Mouse (Mus musculus): ENCODE data around the gene Ppp1r1b. TPM values are rescaled to one million over a fixed set of nuclear protein-coding genes. Genes with fewer than 3 reads are reported as not detected.
A peak's percentile ranks its signal among the peaks of the same experiment; 100 is the strongest.

Ppp1r1b gene
- polyA plus RNA-seq, 1 experiment from 2014 or later: 0.78 TPM

DNA sequence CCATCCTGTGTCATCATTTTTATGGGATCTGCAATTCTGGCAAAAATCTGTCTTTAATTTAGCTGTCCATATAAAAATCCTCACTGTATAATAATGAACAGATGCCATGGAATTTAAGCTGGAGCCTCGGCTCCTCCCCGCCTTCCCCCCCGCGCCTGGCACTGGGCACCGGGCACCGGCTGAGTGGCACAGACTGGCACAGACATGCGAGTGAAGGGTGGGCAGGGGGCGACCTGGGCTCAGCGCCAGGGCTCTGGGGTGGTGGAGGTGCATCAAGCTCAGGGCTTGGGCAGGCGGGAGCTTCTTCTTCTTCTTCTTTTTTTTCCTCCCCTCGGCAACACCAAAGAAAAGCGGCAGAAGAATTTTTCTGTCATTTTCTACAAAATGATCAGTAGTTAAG lies 27.8 kb upstream of the Ppp1r1b start:
- Histone ChIP-seq H3K27me3 (ENCODE audit: control insufficient read depth, insufficient read depth, low read length) (peaks cover 98% of the 10 kb centered on the region), H3K4me2 (no peak overlapping the region), H3K4me3 (ENCODE audit: low read depth, low read length) (no peak overlapping the region), H3K4me1 (ENCODE audit: control insufficient read depth, insufficient read depth, low read length) (no peaks in the 10 kb centered on the region), H3K9ac (ENCODE audit: low read length) (no peak overlapping the region), H3K36me3 (ENCODE audit: control insufficient read depth, insufficient read depth, low read length) (no peaks in the 10 kb centered on the region), H3K27ac (ENCODE audit: low read depth, low read length) (no peak overlapping the region), H3K9me3 (ENCODE audit: control insufficient read depth, low read length) (no peaks in the 10 kb centered on the region)
- WGBS: 7% methylated on average over 12 of the region's 12 CpGs
- DNase-seq (ENCODE audit: low spot score, missing footprints) (peak; percentile 85), ATAC-seq (ENCODE audit: low FRiP score) (no peak)

DNA sequence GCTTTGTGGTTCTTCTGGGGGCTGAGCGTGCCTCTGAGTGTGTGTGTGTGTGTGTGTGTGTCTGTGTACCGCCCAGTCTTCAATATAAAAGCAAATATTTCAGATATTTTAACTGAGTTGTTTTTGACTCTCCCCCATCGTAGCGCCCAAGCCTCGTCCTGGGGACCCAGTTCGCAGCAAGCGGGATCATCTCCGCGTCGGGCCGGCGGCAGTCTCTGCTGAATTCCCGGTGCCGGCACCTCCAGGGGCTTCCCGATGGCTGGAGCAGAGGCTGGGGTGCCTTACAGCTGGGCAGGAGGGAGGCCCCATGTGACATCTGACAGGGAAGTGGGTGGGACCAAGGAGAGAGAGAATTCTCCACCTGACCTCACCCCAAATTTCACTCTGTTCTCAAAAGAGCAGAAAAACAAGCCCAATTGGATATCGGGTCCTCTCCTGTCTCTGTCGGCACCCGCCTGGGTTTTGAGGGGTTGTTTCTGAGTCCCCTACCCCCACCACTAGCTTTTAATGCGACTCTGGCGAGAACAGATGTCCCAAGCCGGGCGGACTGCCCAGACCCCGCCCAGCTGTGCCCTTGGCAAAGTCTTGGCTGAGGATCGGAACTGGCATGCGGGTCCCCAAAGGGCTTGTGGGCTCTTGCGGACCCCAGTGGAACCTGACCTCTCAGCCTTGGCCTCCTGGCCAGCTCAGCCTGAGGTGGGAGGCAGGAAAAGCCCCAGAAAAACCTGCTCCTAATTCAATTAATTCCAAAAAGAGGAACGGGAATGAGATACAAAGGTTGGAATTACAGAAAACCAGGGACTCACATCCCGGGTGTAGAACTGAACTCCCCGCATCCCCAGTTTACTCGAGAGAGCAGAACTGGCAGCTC lies 27.2 kb upstream of the Ppp1r1b start:
- H3K36me3 ChIP-seq (ENCODE audit: control insufficient read depth, insufficient read depth, low read length): no peaks in the 10 kb centered on the region
- H3K4me2 ChIP-seq: no peak overlapping the region
- H3K9me3 ChIP-seq (ENCODE audit: control insufficient read depth, low read length): no peaks in the 10 kb centered on the region
- no peak for ATAC-seq (ENCODE audit: low FRiP score)
- H3K4me3 ChIP-seq (ENCODE audit: low read depth, low read length): no peak overlapping the region
- H3K9ac ChIP-seq (ENCODE audit: low read length): no peak overlapping the region
- 1% methylated on average over 30 of the region's 30 CpGs for WGBS
- no peaks in the 10 kb centered on the region for H3K4me1 ChIP-seq (ENCODE audit: control insufficient read depth, insufficient read depth, low read length)
- H3K27me3 ChIP-seq (ENCODE audit: control insufficient read depth, insufficient read depth, low read length): peaks cover 98% of the 10 kb centered on the region
- DNase-seq (ENCODE audit: low spot score, missing footprints): peak; percentile 92
- no peak overlapping the region for H3K27ac ChIP-seq (ENCODE audit: low read depth, low read length)

DNA sequence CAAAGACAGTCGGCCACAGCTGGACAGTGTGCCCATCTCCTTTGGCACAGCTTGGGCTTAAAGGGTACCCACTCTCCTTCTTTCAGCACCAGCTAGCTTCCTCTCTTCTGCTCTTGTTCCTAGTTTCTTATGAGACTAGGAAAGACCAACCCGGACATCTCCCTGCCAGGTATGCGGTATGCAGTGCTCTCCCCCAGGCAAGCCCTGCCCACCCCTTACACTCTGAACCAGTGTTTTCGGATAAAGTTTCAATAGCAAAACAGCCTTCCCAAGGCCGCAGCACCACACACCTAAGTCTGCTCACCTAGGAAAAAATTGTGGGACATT lies 26.6 kb upstream of the Ppp1r1b start:
- Histone ChIP-seq H3K27ac (ENCODE audit: low read depth, low read length) (no peak overlapping the region), H3K27me3 (ENCODE audit: control insufficient read depth, insufficient read depth, low read length) (peaks cover 97% of the 10 kb centered on the region), H3K9ac (ENCODE audit: low read length) (no peak overlapping the region), H3K4me2 (no peak overlapping the region), H3K4me1 (ENCODE audit: control insufficient read depth, insufficient read depth, low read length) (no peaks in the 10 kb centered on the region), H3K9me3 (ENCODE audit: control insufficient read depth, low read length) (no peaks in the 10 kb centered on the region), H3K36me3 (ENCODE audit: control insufficient read depth, insufficient read depth, low read length) (no peaks in the 10 kb centered on the region), H3K4me3 (ENCODE audit: low read depth, low read length) (no peak overlapping the region)
- 9% methylated on average over 5 of the region's 5 CpGs for WGBS
- ATAC-seq (ENCODE audit: low FRiP score) (no peak), DNase-seq (ENCODE audit: low spot score, missing footprints) (no peak)

DNA sequence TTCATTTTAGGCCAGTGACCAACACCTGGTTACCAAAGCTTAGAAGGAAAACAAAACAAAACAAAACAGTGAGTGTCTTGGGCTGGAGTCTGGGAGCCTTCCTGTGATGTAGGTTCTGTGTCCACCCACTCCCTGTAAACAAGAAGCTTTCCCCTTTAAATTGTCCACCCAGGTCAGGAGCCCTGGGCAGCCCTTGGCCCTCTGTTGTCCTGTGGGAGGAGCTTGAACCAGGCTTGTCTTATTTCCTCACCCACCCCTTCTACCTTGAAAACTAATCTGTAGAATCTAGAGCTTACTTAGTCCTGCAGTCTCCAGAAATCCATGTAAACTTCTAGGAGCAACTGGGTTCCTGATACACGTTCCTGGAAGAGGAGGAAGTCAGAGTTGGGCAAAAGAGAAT lies 26.0 kb upstream of the Ppp1r1b start:
- ATAC-seq (ENCODE audit: low FRiP score) (no peak), DNase-seq (ENCODE audit: low spot score, missing footprints) (no peak)
- peaks cover 97% of the 10 kb centered on the region for H3K27me3 ChIP-seq (ENCODE audit: control insufficient read depth, insufficient read depth, low read length)
- H3K4me1 ChIP-seq (ENCODE audit: control insufficient read depth, insufficient read depth, low read length): no peaks in the 10 kb centered on the region
- no peaks in the 10 kb centered on the region for H3K9me3 ChIP-seq (ENCODE audit: control insufficient read depth, low read length)
- WGBS: 13% methylated on average over 1 of the region's 1 CpGs
- no peaks in the 10 kb centered on the region for H3K36me3 ChIP-seq (ENCODE audit: control insufficient read depth, insufficient read depth, low read length)
- H3K4me2 ChIP-seq: no peak overlapping the region
- H3K9ac ChIP-seq (ENCODE audit: low read length): no peak overlapping the region
- no peak overlapping the region for H3K27ac ChIP-seq (ENCODE audit: low read depth, low read length)
- no peak overlapping the region for H3K4me3 ChIP-seq (ENCODE audit: low read depth, low read length)

DNA sequence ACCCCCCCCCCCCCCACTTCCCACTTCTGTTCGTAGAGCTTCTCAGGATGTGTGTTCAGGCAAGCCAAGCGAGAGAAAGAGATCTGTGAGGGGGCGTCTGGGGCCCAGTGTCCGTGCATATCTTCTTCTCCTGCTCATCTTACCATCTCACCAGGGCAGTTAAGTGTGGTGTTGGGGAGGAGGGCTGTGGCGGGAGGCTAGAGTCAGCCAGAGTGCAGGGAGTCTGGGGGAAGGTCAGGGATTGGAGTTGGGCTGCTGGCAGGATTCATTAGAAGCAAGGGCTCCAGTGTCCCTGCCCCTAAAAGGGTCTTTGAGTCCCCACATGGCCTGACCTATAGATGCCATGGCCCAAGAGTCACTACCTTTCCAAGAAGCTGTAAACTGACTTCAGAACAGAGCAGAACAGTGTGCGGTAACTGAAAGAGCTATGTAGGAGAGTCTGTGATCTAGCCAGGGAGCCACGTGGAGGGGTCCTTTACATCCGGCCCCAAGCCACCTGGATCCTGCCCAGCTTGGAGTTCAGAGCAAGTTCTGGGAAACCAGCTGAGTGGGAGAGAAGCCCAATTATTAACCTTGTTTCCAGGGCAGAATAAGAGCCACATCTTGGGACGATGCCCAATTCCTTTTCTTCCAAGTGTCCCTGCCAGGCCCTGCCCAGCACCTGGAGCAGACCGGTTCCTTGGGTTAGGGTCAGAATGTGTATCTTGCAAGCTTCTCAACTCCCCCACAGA lies 24.9 kb upstream of the Ppp1r1b start:
- no peak overlapping the region for H3K27ac ChIP-seq (ENCODE audit: low read depth, low read length)
- DNase-seq (ENCODE audit: low spot score, missing footprints) (peak; percentile 84), ATAC-seq (ENCODE audit: low FRiP score) (no peak)
- no peaks in the 10 kb centered on the region for H3K9me3 ChIP-seq (ENCODE audit: control insufficient read depth, low read length)
- H3K36me3 ChIP-seq (ENCODE audit: control insufficient read depth, insufficient read depth, low read length): no peaks in the 10 kb centered on the region
- H3K4me1 ChIP-seq (ENCODE audit: control insufficient read depth, insufficient read depth, low read length): peaks cover 10% of the 10 kb centered on the region
- WGBS: 2% methylated on average over 10 of the region's 10 CpGs
- peaks cover 97% of the 10 kb centered on the region for H3K27me3 ChIP-seq (ENCODE audit: control insufficient read depth, insufficient read depth, low read length)
- H3K9ac ChIP-seq (ENCODE audit: low read length): no peak overlapping the region
- H3K4me3 ChIP-seq (ENCODE audit: low read depth, low read length): no peak overlapping the region
- H3K4me2 ChIP-seq: no peak overlapping the region

DNA sequence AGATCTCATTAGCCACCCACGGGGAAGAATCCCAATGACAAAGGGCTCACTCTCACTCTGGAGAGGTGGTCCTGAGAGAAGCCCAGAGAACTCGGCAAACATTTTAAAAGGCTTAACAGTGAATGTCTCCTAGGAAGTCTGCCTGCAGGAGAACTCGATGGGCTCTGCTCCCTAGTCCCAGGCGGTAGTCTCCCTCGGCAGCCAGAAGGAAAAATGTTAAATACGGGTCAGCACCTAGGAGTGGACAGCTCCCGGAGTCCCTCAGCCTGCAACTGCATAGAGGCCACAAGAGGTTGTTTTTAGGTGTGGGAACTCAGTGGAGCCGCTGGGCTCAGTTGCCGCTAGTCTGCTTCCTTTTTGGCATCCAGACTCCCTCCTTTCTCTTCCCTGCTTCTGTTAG lies 24.3 kb upstream of the Ppp1r1b start:
- Histone ChIP-seq H3K4me2 (no peak overlapping the region), H3K9me3 (ENCODE audit: control insufficient read depth, low read length) (no peaks in the 10 kb centered on the region), H3K36me3 (ENCODE audit: control insufficient read depth, insufficient read depth, low read length) (no peaks in the 10 kb centered on the region), H3K27ac (ENCODE audit: low read depth, low read length) (no peak overlapping the region), H3K4me3 (ENCODE audit: low read depth, low read length) (no peak overlapping the region), H3K4me1 (ENCODE audit: control insufficient read depth, insufficient read depth, low read length) (peaks cover 13% of the 10 kb centered on the region), H3K27me3 (ENCODE audit: control insufficient read depth, insufficient read depth, low read length) (peaks cover 97% of the 10 kb centered on the region), H3K9ac (ENCODE audit: low read length) (no peak overlapping the region)
- ATAC-seq (ENCODE audit: low FRiP score) (no peak), DNase-seq (ENCODE audit: low spot score, missing footprints) (peak; percentile 93)
- WGBS: 0% methylated on average over 9 of the region's 9 CpGs

DNA sequence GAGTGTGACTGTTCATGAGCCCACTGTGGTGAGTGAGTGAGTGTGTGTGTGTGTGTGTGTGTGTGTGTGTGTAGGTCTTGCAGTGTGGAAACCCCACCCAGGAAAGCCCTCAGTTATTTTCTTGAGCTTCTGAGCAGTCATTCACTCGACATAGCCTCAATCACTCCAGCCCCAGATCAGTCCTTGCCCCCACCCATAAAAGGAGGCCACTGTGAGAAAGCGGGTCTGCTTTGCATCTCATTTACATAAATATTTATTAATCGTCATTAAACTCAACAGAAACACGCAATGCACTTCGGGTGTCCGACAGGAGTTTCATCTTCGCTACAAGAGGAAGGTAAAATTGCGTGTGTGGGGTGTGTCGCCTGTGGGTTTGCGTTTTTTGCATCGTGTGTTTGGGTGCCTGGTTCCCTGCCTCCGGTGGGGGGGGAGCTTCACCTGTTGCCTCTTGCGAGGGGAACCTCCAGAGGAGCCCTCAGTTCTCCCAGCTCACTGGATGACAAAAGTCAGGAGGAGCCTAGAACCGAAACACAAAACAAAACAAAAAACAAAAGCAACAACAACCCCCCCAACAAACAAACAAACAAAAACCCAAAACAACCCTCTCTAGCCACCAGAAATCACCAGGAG lies 22.9 kb upstream of the Ppp1r1b start:
- Histone ChIP-seq H3K36me3 (ENCODE audit: control insufficient read depth, insufficient read depth, low read length) (no peaks in the 10 kb centered on the region), H3K4me2 (no peak overlapping the region), H3K9ac (ENCODE audit: low read length) (no peak overlapping the region), H3K27me3 (ENCODE audit: control insufficient read depth, insufficient read depth, low read length) (peaks cover 98% of the 10 kb centered on the region), H3K27ac (ENCODE audit: low read depth, low read length) (no peak overlapping the region), H3K9me3 (ENCODE audit: control insufficient read depth, low read length) (no peaks in the 10 kb centered on the region), H3K4me3 (ENCODE audit: low read depth, low read length) (no peak overlapping the region), H3K4me1 (ENCODE audit: control insufficient read depth, insufficient read depth, low read length) (peaks cover 16% of the 10 kb centered on the region)
- DNase-seq (ENCODE audit: low spot score, missing footprints): no peak
- WGBS: 5% methylated on average over 14 of the region's 14 CpGs
- ATAC-seq (ENCODE audit: low FRiP score): no peak

DNA sequence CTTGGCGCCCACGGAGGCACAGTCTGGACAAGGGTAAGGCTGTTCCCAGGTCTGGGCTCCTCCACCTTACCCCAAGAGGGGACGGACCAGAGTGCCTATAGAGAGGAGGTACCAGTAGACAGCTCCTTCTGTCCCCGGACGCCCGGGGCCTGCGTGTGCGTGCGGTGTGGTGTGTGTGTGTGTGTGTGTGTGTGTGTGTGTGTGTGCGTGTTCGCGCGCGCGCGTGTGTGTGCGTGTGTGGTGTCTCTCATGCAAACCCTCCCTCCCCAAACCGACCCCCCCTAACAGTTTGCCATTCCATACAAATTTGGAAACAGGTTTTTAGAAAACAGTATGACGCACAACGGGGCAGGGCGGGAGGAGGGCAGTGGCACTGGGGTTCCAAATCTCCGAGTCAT lies 22.4 kb upstream of the Ppp1r1b start:
- WGBS: 4% methylated on average over 18 of the region's 22 CpGs
- ATAC-seq (ENCODE audit: low FRiP score): no peak; the same call in 1 of the 2 replicates
- Histone ChIP-seq H3K27ac (ENCODE audit: low read depth, low read length) (no peak overlapping the region), H3K36me3 (ENCODE audit: control insufficient read depth, insufficient read depth, low read length) (no peaks in the 10 kb centered on the region), H3K9ac (ENCODE audit: low read length) (no peak overlapping the region), H3K9me3 (ENCODE audit: control insufficient read depth, low read length) (no peaks in the 10 kb centered on the region), H3K27me3 (ENCODE audit: control insufficient read depth, insufficient read depth, low read length) (peaks cover 99% of the 10 kb centered on the region), H3K4me1 (ENCODE audit: control insufficient read depth, insufficient read depth, low read length) (peaks cover 16% of the 10 kb centered on the region), H3K4me3 (ENCODE audit: low read depth, low read length) (no peak overlapping the region), H3K4me2 (no peak overlapping the region)
- peak; percentile 89 for DNase-seq (ENCODE audit: low spot score, missing footprints)

DNA sequence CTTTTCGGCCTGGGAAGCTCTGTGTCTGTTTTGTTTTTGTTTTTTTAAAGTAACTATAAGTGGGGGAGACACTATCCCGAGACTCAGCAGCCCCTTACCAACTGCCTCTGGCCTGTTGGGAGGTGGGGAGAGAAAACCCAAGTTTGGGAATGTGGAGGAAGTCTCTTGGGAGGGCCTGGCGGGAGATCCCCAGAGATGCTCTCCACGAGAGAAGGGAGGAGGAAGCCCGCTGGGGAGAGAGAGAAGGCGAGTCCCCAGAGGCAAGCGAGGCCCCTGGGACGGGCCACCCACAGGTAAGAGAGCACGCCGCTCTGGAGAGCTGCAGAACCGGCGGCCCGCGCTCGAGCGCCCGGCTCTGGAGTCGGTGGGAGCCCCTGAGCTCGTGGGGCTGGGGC lies 21.5 kb upstream of the Ppp1r1b start:
- WGBS: under 1% methylated on average over 18 of the region's 19 CpGs
- no peak overlapping the region for H3K4me2 ChIP-seq
- H3K36me3 ChIP-seq (ENCODE audit: control insufficient read depth, insufficient read depth, low read length): no peaks in the 10 kb centered on the region
- H3K27me3 ChIP-seq (ENCODE audit: control insufficient read depth, insufficient read depth, low read length): peaks cover 99% of the 10 kb centered on the region
- H3K4me1 ChIP-seq (ENCODE audit: control insufficient read depth, insufficient read depth, low read length): peaks cover 16% of the 10 kb centered on the region
- H3K9me3 ChIP-seq (ENCODE audit: control insufficient read depth, low read length): no peaks in the 10 kb centered on the region
- no peak overlapping the region for H3K4me3 ChIP-seq (ENCODE audit: low read depth, low read length)
- DNase-seq (ENCODE audit: low spot score, missing footprints): peak; percentile 89
- H3K9ac ChIP-seq (ENCODE audit: low read length): no peak overlapping the region
- ATAC-seq (ENCODE audit: low FRiP score): no peak
- H3K27ac ChIP-seq (ENCODE audit: low read depth, low read length): no peak overlapping the region

All from midbrain, embryonic 11.5 days (tissue).